Mouse (Mus musculus) lung, postnatal 0 days (tissue): ENCODE measurements at regions not wholly inside any gene's neighbourhood (a gene's known extent, or its start where the extent isn't known, plus 50 kb on each side); places are given as distances from the start of the nearest gene placed in this dataset.

Experiments used
- CTCF ChIP-seq: IDR thresholded peaks from 2 replicates; pipeline ENCODE4 v1.5.1; 2016; ENCODE audit warnings: antibody characterized with exemption, mild to moderate bottlenecking
- EP300 ChIP-seq: IDR thresholded peaks from 2 replicates; pipeline ENCODE4 v1.6.1; 2016; ENCODE audit warnings: antibody characterized with exemption, mild to moderate bottlenecking, control low read depth

GRCm38 (mm10) chr7:130015375-130016014, 423.8 kb downstream of the Wdr11 start:
- no peak for TF ChIP-seq CTCF
- TF ChIP-seq EP300, result no peak
